Mouse (Mus musculus) limb, embryonic 10.5 days (tissue): Measurements from ENCODE around the gene Mrps26. TPM values are rescaled to one million over a fixed set of nuclear protein-coding genes. Genes with fewer than 3 reads are reported as not detected.

Experiments used
- DNase-seq: peaks from one replicate; pipeline ENCODE4 v3.0.0-alpha.2; 2017; ENCODE audit warnings: low spot score
- H3K27ac ChIP-seq: fragments of 300-500 bp; sonication (generic); 2 replicates; pipeline ENCODE4 v1.5.1; 2016; ENCODE audit warnings: mild to moderate bottlenecking
- H3K27me3 ChIP-seq: fragments of 300-500 bp; sonication (generic); 2 replicates; pipeline ENCODE4 v1.6.1; 2016; ENCODE audit warnings: low read depth, mild to moderate bottlenecking; ENCODE audit not compliant: poor library complexity, severe bottlenecking
- H3K36me3 ChIP-seq: fragments of 300-500 bp; sonication (generic); 2 replicates; pipeline ENCODE4 v1.6.1; 2016; ENCODE audit warnings: mild to moderate bottlenecking, moderate library complexity
- H3K4me1 ChIP-seq: fragments of 300-500 bp; sonication (generic); 2 replicates; pipeline ENCODE4 v1.6.1; 2016
- H3K4me3 ChIP-seq: fragments of 300-500 bp; sonication (generic); 2 replicates; pipeline ENCODE4 v1.5.1; 2016; ENCODE audit warnings: mild to moderate bottlenecking, moderate library complexity
- H3K9me3 ChIP-seq: fragments of 300-500 bp; sonication (generic); replicated peaks from 2 replicates; pipeline ENCODE4 v1.6.1; 2016; ENCODE audit warnings: mild to moderate bottlenecking
- WGBS: fragments of 180-500 bp; shearing (Covaris S2); methylation state at CpG from one replicate; pipeline ENCODE4 v1.1.7; 2016; 5-methylcytosine and 5-hydroxymethylcytosine counted together
- polyA plus RNA-seq: library from polyadenylated mRNA; unstranded; fragments of >200 nt; fragmentation: Nextera tagmentation; extraction: Ambion mirVana; gene quantifications from 2 replicates; pipeline ENCODE4 v1.2.1, GENCODE M21; 2016

Gene Mrps26
- polyA plus RNA-seq, 1 experiment from 2014 or later = 87.3 TPM

DNA sequence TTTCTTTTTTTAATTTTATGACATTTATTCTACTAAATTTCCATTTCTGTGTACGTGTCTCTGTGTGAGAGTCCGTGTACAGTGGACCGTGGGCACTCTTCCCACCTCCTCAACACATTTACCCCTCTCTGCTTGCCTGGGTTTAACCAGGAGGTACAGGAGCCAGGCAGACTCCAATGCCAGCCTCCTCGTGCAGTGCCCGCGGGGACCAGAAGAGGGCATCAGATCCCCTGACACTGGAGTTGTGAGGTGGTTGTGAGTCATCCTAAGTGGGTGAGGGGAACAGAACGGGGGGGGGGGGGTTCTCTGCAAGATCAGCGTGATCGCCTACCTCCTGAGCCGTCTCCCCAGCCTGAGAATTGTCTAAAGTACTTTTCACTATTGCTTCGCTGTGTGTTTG, 14.6 kb downstream of the Mrps26 start:
- Histone ChIP-seq H3K4me1 (peaks cover 38% of the 10 kb centered on the region), H3K36me3 (no peaks in the 10 kb centered on the region), H3K27me3 (peaks cover 97% of the 10 kb centered on the region), H3K27ac (no peak overlapping the region), H3K9me3 (no peaks in the 10 kb centered on the region), H3K4me3 (no peak overlapping the region)
- DNase-seq = peak; percentile 72
- WGBS = 10% methylated on average over 11 of the region's 11 CpGs

DNA sequence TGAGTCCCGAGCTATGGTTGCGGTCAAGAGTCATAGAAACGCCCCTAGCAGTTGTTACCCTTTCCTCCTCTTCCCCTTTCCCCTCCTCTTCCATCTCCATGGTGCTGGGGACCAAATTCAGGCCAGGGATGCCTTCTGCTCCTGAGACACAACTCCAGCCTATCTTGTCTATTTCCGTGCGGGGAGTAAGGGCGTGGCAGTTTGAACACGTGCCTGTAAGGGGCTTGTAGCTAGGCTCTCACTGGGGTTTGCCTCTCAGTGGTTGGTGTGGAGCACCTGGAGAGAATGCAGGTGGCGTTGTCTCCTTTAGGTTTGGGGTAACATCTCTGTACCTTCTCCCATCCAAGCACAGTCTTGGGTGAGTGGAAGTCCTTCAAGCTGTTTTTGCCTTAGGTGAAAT, 16.2 kb downstream of the Mrps26 start:
- Histone ChIP-seq H3K4me3 (no peak overlapping the region), H3K4me1 (peaks cover 38% of the 10 kb centered on the region), H3K27ac (no peak overlapping the region), H3K27me3 (peaks cover 98% of the 10 kb centered on the region), H3K36me3 (no peaks in the 10 kb centered on the region), H3K9me3 (no peaks in the 10 kb centered on the region)
- 8% methylated on average over 8 of the region's 8 CpGs for WGBS
- no peak for DNase-seq

DNA sequence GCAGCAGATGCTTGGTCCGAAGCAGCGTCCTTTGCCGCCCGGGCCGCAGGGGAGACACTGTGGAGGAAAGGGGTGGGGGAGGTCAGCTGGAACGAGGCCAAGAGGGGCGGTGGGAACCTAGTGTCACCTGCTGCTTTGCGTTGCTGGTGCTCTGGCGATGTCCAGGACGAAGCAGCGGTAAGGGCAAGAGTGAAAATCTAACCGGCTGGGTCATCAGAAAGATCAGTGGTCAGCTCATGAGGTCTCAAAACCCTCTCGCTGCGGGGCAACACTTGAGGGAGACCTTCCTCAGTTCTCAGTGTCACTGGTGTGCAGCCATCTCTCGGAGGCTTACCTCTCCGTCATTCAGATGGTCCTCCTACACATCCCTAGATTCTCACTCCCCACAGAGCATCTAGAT, 17.7 kb downstream of the Mrps26 start:
- 3% methylated on average over 16 of the region's 16 CpGs for WGBS
- Histone ChIP-seq H3K4me1 (peaks cover 35% of the 10 kb centered on the region), H3K27me3 (peaks cover 84% of the 10 kb centered on the region), H3K27ac (no peak overlapping the region), H3K9me3 (no peaks in the 10 kb centered on the region), H3K4me3 (peak overlapping the region; percentile 41), H3K36me3 (no peaks in the 10 kb centered on the region)
- DNase-seq = no peak

DNA sequence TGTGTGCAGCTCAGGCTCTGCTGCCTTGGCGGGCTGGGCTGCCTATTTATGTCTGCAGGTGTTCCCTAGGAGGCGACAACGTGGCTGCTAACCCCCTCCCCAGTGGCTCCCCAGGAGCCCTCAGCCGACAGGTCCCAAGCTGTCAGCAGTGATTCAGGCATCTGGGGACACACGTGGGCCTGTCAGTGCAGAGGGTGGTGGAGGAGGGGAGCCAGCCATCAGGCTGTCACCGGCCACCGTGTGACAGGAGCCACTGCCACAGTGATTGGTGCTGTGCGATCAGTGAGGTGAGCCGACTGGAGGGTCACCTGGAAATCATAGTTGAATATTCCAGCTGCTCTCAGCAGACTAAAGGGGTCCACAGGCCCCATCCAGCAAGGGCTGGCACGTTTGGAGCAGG, 19.0 kb downstream of the Mrps26 start, which contains the start of gene Avp:
Avp (minus strand) TSS at position 3 of the 400 bp plus-strand sequence.
- DNase-seq = no peak
- Histone ChIP-seq H3K36me3 (no peaks in the 10 kb centered on the region), H3K27me3 (peaks cover 70% of the 10 kb centered on the region), H3K27ac (0 out of 2 replicates have a peak within 1 kb of the TSS, but pooled peaks have one; percentile 14), H3K4me3 (no peak within 1 kb of the TSS), H3K9me3 (no peaks in the 10 kb centered on the region), H3K4me1 (peaks cover 23% of the 10 kb centered on the region)
- 39% methylated on average over 10 of the region's 10 CpGs for WGBS

DNA sequence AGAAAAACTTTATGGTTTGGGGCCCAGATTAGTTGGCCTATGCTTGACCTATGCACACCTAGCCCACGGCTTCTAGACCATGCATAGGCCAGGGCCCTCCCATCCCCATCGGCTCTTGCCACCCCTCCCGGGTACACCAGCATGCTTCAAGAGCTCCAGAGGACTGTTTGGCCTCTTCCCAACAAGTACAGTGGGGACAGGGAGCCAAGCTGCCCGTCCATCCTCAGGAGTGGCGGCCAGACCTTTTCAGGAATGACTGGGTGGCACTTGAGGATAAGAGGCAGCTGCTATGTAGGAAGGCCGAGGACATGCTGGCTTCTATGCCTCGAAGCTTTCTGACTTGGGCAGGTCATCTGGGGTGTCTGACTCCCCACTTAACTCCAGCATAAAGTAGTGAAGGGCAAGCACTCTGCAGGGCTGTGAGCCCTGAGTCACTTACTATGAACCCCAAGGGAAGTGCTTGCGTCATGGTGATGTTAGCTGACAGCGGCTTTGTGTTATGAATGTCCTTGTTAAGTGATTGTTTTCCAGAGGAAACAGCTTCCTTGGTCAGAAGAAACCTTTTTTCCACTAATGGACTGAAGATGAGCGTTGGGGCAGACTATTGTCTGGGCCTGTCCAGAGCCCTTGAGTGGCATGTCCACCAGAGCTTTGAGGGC, 20.5 kb downstream of the Mrps26 start:
- Histone ChIP-seq H3K4me1 (peaks cover 20% of the 10 kb centered on the region), H3K4me3 (no peak overlapping the region), H3K9me3 (no peaks in the 10 kb centered on the region), H3K36me3 (no peaks in the 10 kb centered on the region), H3K27me3 (peaks cover 56% of the 10 kb centered on the region), H3K27ac (no peak overlapping the region)
- no peak for DNase-seq
- WGBS = 87% methylated on average over 10 of the region's 10 CpGs

DNA sequence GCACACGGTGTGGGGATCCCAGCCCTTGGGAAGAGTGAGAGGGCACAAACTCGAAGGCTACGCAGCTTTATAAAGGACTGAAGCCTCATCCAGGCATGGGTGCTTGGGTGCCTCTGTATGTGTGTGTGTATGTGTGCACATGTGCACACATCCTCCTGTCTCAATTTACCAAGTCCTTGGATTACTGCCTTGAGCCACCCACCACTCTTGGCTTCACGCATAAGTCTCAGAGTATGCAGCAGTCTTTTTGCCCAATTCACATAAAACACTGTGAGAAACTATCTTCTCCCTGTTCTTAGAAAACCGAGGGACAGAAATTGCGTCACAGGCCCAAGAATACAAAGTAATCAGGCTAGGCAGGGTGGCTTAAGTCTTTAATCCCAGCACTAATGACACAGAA, 22.5 kb downstream of the Mrps26 start:
- H3K9me3 ChIP-seq = no peaks in the 10 kb centered on the region
- H3K27ac ChIP-seq = no peak overlapping the region
- peaks cover 11% of the 10 kb centered on the region for H3K4me1 ChIP-seq
- no peak for DNase-seq
- peaks cover 36% of the 10 kb centered on the region for H3K27me3 ChIP-seq
- H3K36me3 ChIP-seq = peaks cover 11% of the 10 kb centered on the region
- H3K4me3 ChIP-seq = no peak overlapping the region
- 86% methylated on average over 6 of the region's 6 CpGs for WGBS

DNA sequence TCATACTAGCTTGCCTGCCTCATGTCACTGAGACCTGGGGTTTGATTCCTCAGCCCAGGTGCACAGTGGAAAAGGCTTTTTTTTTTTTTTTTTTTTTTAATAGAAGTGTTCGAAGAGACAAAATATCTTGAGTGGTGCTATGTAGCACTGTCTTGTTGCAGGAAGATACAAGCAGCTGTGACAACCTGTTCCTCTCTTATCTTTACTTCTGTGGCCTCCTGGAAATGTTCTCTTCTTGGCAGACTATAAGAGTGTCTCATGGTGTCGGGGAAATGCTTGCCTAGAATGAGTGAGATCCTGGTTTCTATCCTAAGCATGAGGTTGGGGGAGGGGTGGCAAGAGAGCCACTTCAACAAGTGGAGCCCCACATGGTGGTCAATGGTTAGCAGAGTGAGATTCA, 24.8 kb downstream of the Mrps26 start:
- H3K27ac ChIP-seq = no peak overlapping the region
- no peaks in the 10 kb centered on the region for H3K4me1 ChIP-seq
- DNase-seq = no peak
- no peak overlapping the region for H3K4me3 ChIP-seq
- WGBS = 90% methylated on average over 2 of the region's 2 CpGs
- H3K27me3 ChIP-seq = peaks cover 12% of the 10 kb centered on the region
- no peaks in the 10 kb centered on the region for H3K9me3 ChIP-seq
- H3K36me3 ChIP-seq = peaks cover 32% of the 10 kb centered on the region

DNA sequence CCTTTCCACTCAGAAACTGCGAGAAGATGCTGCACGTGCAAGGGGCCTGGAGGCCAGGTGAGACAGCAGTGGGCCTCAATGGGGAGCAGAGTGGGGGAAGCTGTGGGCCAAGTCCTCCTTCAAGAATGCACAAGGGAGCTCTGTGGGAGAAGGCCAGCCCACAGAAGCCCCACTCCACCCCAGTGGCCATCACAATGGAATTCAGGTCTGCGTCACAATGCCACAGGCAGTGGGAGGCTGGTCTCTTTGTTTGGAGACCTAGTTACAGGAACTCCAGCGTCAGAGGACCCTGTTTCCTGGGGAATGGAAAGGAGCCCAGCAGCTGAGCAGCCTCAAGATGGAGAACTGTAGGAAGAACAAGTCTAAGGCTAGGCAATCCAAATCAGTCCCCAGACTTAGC, 25.6 kb downstream of the Mrps26 start:
- Histone ChIP-seq H3K4me3 (no peak overlapping the region), H3K9me3 (no peaks in the 10 kb centered on the region), H3K27ac (no peak overlapping the region), H3K4me1 (no peaks in the 10 kb centered on the region), H3K27me3 (peaks cover 6% of the 10 kb centered on the region; the same call in 1 of the 2 replicates), H3K36me3 (peaks cover 39% of the 10 kb centered on the region)
- no peak for DNase-seq
- 81% methylated on average over 4 of the region's 4 CpGs for WGBS

DNA sequence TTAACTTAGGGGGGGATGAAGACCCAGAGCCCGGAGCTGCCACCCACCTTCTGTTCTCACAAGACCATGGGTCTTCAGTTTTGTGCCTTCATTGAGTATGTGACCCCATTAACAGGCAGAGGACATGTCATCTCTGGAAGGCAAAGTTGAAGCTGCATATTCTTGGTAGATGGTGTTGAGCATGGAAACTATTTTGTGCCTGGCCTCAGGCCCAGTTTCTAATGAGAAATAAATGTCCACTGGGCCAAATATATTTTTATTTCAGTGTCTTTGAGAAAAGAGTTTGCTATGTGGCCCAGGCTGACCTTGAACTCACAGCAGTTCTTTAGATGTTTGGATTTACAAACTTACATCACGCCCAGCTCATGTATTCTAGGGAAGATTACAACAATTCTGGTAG, 26.2 kb downstream of the Mrps26 start:
- Histone ChIP-seq H3K4me1 (no peaks in the 10 kb centered on the region), H3K9me3 (no peaks in the 10 kb centered on the region), H3K27me3 (no peaks in the 10 kb centered on the region), H3K4me3 (no peak overlapping the region), H3K36me3 (peaks cover 43% of the 10 kb centered on the region), H3K27ac (no peak overlapping the region)
- WGBS = 91% methylated on average over 2 of the region's 2 CpGs
- no peak for DNase-seq

DNA sequence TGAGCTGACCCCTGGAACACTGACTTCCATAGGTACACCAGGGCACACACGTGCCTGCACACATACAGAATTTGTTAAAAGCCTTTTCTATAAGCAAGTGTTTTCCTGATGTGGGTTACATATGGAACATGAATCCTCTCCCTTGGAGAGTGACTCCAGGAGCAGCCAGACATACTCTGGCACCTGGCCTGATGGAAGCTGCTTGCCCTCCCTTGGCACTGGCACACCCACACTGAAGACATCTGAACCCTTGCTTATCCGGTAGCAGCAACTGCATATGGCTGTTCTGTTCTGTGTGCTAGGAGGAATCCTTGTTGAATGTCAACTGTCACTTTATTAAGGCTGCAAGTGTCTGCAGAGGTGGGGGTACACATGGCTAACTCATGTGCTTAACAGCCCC, 27.5 kb downstream of the Mrps26 start:
- 95% methylated on average over 2 of the region's 2 CpGs for WGBS

DNA sequence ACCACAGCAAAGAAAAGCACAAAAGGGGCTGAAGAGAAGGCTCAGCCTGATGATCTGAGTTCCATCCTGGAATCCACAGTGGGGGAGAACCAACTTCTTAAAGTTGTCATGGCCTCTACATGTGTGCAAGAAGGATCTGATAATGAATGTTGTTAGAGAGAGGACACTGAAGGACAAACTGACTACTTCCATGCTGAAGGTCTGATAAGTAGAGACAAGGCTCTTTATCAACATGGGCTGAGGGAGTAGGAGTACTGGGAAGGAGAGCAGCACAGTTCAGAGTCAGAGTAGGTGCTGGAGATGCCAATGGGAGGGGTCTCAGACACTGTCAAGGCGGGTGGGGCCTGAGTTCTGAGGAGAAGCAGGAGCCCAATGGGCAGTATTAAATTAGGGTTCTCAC, 32.1 kb downstream of the Mrps26 start:
- no peaks in the 10 kb centered on the region for H3K27me3 ChIP-seq
- DNase-seq = no peak
- no peak overlapping the region for H3K4me3 ChIP-seq
- peaks cover 93% of the 10 kb centered on the region for H3K36me3 ChIP-seq
- H3K27ac ChIP-seq = no peak overlapping the region
- no peaks in the 10 kb centered on the region for H3K9me3 ChIP-seq
- WGBS = 93% methylated on average over 1 of the region's 1 CpGs
- no peaks in the 10 kb centered on the region for H3K4me1 ChIP-seq

More for the DNA sequence above, 27.5 kb downstream of the Mrps26 start:
- no peaks in the 10 kb centered on the region for H3K4me1 ChIP-seq
- no peaks in the 10 kb centered on the region for H3K9me3 ChIP-seq
- H3K4me3 ChIP-seq = no peak overlapping the region
- H3K36me3 ChIP-seq = peaks cover 55% of the 10 kb centered on the region
- DNase-seq = no peak
- no peaks in the 10 kb centered on the region for H3K27me3 ChIP-seq
- no peak overlapping the region for H3K27ac ChIP-seq

DNA sequence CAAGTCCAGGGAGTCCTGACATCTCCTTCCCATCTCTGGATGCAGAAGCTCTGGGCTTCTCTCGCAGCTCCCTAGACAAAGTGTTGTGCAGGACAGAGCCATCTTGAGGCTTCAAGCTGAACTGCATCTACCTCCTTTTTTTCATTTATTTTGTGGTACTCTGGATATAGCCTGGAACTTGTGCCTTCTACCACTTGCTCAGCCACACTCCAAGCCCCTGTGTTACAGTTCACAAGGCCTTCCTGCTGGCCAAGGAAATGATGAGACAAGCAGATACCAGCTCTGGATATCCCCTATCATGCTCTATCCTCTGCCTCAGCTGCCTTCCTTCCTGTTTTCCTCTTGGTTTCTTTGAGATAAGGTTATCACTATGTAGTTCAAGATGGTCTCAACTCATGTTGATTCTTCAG, 34.1 kb downstream of the Mrps26 start:
- Histone ChIP-seq H3K9me3 (no peaks in the 10 kb centered on the region), H3K27me3 (no peaks in the 10 kb centered on the region), H3K4me1 (no peaks in the 10 kb centered on the region), H3K4me3 (no peak overlapping the region), H3K27ac (no peak overlapping the region), H3K36me3 (peaks cover 93% of the 10 kb centered on the region)
- 31% methylated on average over 1 of the region's 1 CpGs for WGBS
- no peak for DNase-seq

DNA sequence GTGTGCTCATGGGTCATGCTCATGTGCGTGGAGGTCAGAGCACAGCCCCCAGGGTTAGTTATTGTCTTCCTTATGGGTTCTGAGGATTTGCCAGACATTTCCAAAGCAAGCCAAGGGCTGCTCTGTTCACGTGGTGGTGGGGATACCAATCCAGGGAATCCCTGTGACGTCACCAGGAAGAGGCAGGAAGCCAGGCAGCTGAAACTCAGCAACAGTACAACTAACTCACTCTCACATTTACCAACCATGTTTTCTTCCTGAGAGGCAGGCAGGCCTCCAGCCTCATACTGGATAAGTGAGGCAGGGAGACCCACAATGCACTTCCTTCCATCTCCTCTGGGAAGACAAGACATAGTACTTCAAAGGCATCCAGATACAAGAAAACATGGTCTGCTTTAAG, 34.9 kb downstream of the Mrps26 start:
- Histone ChIP-seq H3K36me3 (peaks cover 93% of the 10 kb centered on the region), H3K27me3 (no peaks in the 10 kb centered on the region), H3K27ac (no peak overlapping the region), H3K4me1 (no peaks in the 10 kb centered on the region), H3K4me3 (no peak overlapping the region), H3K9me3 (no peaks in the 10 kb centered on the region)
- 83% methylated on average over 3 of the region's 3 CpGs for WGBS
- DNase-seq = no peak

DNA sequence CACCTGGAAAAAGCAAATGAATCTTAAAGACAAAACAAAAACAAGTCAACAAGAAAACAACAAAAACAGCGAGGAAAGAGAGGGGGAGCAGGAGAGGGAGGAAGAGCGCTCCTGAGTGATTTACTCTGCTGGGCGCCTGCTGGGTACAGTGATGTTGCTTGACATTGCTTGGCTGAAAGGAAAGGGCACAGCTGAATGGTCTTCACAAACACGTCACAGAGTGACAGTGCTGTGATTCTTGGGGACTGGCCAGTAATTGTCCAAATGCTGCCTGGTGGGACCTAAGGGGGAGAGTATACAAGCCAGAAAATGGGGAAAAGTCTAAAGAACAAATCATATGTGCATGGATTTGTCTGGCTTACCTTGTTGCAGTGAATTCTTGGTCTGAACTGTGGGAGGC, 38.7 kb downstream of the Mrps26 start:
- Histone ChIP-seq H3K9me3 (no peaks in the 10 kb centered on the region), H3K4me3 (no peak overlapping the region), H3K4me1 (no peaks in the 10 kb centered on the region), H3K27me3 (no peaks in the 10 kb centered on the region), H3K36me3 (peaks cover 83% of the 10 kb centered on the region), H3K27ac (no peak overlapping the region)
- DNase-seq = no peak
- 92% methylated on average over 4 of the region's 4 CpGs for WGBS
